Mouse (Mus musculus) hindbrain, embryonic 14.5 days (tissue): ENCODE results near the gene Sgsh. TPM values are rescaled to one million over a fixed set of nuclear protein-coding genes. Genes with fewer than 3 reads are reported as not detected.

Experiments used
- microRNA counts: library from miRNA; unstranded; fragments of <30 nt; microRNA quantifications from one replicate; lab custom pipeline; 2016
- microRNA-seq: library from miRNA; unstranded; fragments of <30 nt; microRNA quantifications from one replicate; pipeline ENCODE4, GENCODE M21; 2016
- polyA plus RNA-seq: library from polyadenylated mRNA; unstranded; fragments of >200 nt; fragmentation: Nextera tagmentation; extraction: Ambion mirVana; gene quantifications from 2 replicates; pipeline ENCODE4 v1.2.1, GENCODE M21; 2014

The Sgsh gene
- polyA plus RNA-seq, 1 experiment from 2014 or later, result 3.4 TPM

MicroRNA genes within 50 kb of the gene (microRNA counts, 519-probe panel; counts per million panel counts)
- microRNA mmu-miR-1932 (lab: Ali Mortazavi, UCI), result not detected

Small RNA genes within 50 kb of the gene (microRNA-seq; reads per million reads assigned to microRNA genes)
- gene Mir1932, result not detected

Other genes with a start within 250 kb of the Sgsh start
- gene Tbc1d16, start 127.0 kb downstream of the Sgsh start, polyA plus RNA-seq, result 39.3 and 41.2 TPM in 2 replicates
- 12.0 and 14.1 TPM in 2 replicates for gene Ccdc40, start 127.0 kb downstream of the Sgsh start, polyA plus RNA-seq
- 78.7 and 82.4 TPM in 2 replicates for gene Gaa, start 87.6 kb downstream of the Sgsh start, polyA plus RNA-seq
- gene Eif4a3, start 55.4 kb downstream of the Sgsh start, polyA plus RNA-seq, result 223 and 243 TPM in 2 replicates
- 0.16 and 0.18 TPM in 2 replicates for gene Card14, start 47.8 kb downstream of the Sgsh start, polyA plus RNA-seq
- gene Slc26a11, start within 50 bp of the Sgsh start, polyA plus RNA-seq, result 5.0 and 6.0 TPM in 2 replicates
- gene Rnf213, start 37.6 kb upstream of the Sgsh start, polyA plus RNA-seq, result 1.5 and 2.2 TPM in 2 replicates
- 11.4 and 15.9 TPM in 2 replicates for gene Endov, start 135.8 kb upstream of the Sgsh start, polyA plus RNA-seq
- 17.4 and 20.5 TPM in 2 replicates for gene Nptx1, start 192.2 kb upstream of the Sgsh start, polyA plus RNA-seq
- 12.3 and 13.2 TPM in 2 replicates for gene Rptor, start 247.4 kb upstream of the Sgsh start, polyA plus RNA-seq